Mouse (Mus musculus) kidney, adult 2 months (tissue): Measurements from ENCODE around the gene Ftl1.

Experiments
- CTCF ChIP-seq: fragments of 200-500 bp; conservative IDR thresholded peaks from 2 replicates; pipeline ENCODE4 v1.5.1; 2011; ENCODE audit warnings: low read depth, mild to moderate bottlenecking, control low read depth, low read length, moderate library complexity, mixed read lengths; ENCODE audit not compliant: insufficient read depth, insufficient read length
- POLR2A ChIP-seq: fragments of 200-500 bp; IDR thresholded peaks from one replicate; pipeline ENCODE4 v1.6.1; 2011; ENCODE audit warnings: low read depth, low read length, control low read depth

DNA sequence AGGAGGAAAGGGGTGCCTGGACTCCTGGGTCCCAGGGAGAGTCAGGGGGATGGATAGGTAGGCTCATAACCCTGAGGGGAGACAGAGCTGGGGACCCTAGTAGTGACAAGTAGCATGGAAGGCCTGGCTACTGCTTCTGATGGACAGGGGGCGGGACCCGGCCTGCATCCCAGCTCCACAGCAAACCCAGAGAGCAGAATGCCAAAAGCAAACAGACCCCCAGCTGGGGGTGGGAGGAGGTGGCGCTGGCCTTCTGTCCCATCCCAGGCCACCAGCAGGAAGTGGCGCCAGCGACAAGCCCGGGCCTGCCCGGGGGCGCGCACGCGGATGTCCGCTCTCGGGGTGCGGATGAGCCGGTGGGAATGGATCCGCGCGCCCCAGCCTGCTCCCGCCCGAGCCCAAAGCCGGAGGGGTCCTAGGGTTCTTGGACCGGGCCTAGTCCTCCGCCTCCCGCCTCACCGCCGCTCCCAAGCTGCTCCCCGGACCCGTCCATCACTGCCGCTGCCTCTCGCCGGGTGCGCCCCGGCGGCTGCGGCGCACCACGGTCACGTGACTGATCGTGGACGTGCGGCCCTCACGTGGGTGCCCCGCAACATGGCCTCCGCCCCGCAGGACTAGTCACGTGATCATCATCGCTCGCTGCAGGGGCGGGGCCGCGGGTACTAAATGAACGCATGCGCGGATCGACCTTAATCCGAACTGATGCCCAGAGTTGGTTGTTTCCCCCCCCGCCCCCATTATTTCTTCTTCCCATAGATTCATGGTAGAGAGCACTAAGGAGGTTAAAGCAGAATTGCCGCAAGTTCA, 6.8 kb upstream of the Ftl1 start, which contains the start of gene Bax:
- TF ChIP-seq CTCF, result no peak
- TF ChIP-seq POLR2A, result peak; percentile 26
